Mouse (Mus musculus) mature B cell (primary cell): Measurements from ENCODE around the gene Vwf.

Experiments
- in situ Hi-C: fragments of 300-500 bp; cut with MboI; formaldehyde crosslinking; loops from 2 replicates; pipeline ENCODE4 v1.14.3; 2019

Vwf gene

GRCm38 (mm10) chr6:125620764-125621163, 74.2 kb downstream of the Vwf start:
- in situ Hi-C loops, result no loop called here

GRCm38 (mm10) chr6:125622434-125622833, 75.9 kb downstream of the Vwf start:
- in situ Hi-C loops, result no loop called here

- in situ Hi-C loops, result no loop called here
Observed at GRCm38 (mm10) chr6:125640486-125640885, 93.9 kb downstream of the Vwf start.

- in situ Hi-C loops, result no loop called here
Observed at GRCm38 (mm10) chr6:125641146-125641545, 94.6 kb downstream of the Vwf start.

- in situ Hi-C loops, result no loop called here
Observed at GRCm38 (mm10) chr6:125648964-125649363, 102.4 kb downstream of the Vwf start.

- in situ Hi-C loops, result no loop called here
Observed at GRCm38 (mm10) chr6:125651335-125651734, 104.8 kb downstream of the Vwf start.

- in situ Hi-C loops, result no loop called here
Observed at GRCm38 (mm10) chr6:125653416-125653815, 106.8 kb downstream of the Vwf start.

- in situ Hi-C loops, result no loop called here
Observed at GRCm38 (mm10) chr6:125656921-125657320, 110.3 kb downstream of the Vwf start.

- in situ Hi-C loops, result no loop called here
Observed at GRCm38 (mm10) chr6:125657966-125658365, 111.4 kb downstream of the Vwf start.

GRCm38 (mm10) chr6:125661106-125661877, 114.7 kb downstream of the Vwf start:
- in situ Hi-C loops, result no loop called here

GRCm38 (mm10) chr6:125663906-125664305, 117.3 kb downstream of the Vwf start:
- in situ Hi-C loops, result no loop called here

GRCm38 (mm10) chr6:125671835-125672234, 125.3 kb downstream of the Vwf start:
- in situ Hi-C loops, result no loop called here

GRCm38 (mm10) chr6:125678492-125678891, 131.9 kb downstream of the Vwf start:
- in situ Hi-C loops, result no loop called here

GRCm38 (mm10) chr6:125680613-125681012, 134.0 kb downstream of the Vwf start:
- in situ Hi-C loops, result no loop called here

- in situ Hi-C loops, result no loop called here
Observed at GRCm38 (mm10) chr6:125685420-125685819, 138.8 kb downstream of the Vwf start.

- in situ Hi-C loops, result no loop called here
Observed at GRCm38 (mm10) chr6:125687986-125688385, 141.4 kb downstream of the Vwf start.

- in situ Hi-C loops, result no loop called here
Observed at GRCm38 (mm10) chr6:125690057-125690703, 143.6 kb downstream of the Vwf start, which contains the start of gene Ano2. TSS of gene Ano2 (plus strand) at chr6:125690419.

- in situ Hi-C loops, result no loop called here
Observed at GRCm38 (mm10) chr6:125701146-125701545, 154.6 kb downstream of the Vwf start.

- in situ Hi-C loops, result no loop called here
Observed at GRCm38 (mm10) chr6:125711261-125711660, 164.7 kb downstream of the Vwf start.

- in situ Hi-C loops, result no loop called here
Observed at GRCm38 (mm10) chr6:125726408-125726807, 179.8 kb downstream of the Vwf start.

- in situ Hi-C loops, result no loop called here
Observed at GRCm38 (mm10) chr6:125727484-125727911, 180.9 kb downstream of the Vwf start.

GRCm38 (mm10) chr6:125729471-125729870, 182.9 kb downstream of the Vwf start:
- in situ Hi-C loops, result no loop called here

GRCm38 (mm10) chr6:125729986-125730535, 183.5 kb downstream of the Vwf start:
- in situ Hi-C loops, result no loop called here
